Mouse (Mus musculus) heart, adult 11 months (tissue): ENCODE measurements around the gene Tmem30b.
"Not testable (repeated sequence)": the region's sequence is repeated elsewhere in the genome, so short reads cannot be mapped to it uniquely, and the experiment has no call there.

Experiments used
- DNase-seq: peaks from one replicate; pipeline ENCODE4 v3.0.0; 2022

Tmem30b gene

GRCm38 (mm10) chr12:73558525-73559195 is 12.5 kb upstream of the Tmem30b start:
- peak; percentile 81 for DNase-seq

GRCm38 (mm10) chr12:73554155-73554554 is 8.0 kb upstream of the Tmem30b start:
- DNase-seq, result peak; percentile 86

DNA sequence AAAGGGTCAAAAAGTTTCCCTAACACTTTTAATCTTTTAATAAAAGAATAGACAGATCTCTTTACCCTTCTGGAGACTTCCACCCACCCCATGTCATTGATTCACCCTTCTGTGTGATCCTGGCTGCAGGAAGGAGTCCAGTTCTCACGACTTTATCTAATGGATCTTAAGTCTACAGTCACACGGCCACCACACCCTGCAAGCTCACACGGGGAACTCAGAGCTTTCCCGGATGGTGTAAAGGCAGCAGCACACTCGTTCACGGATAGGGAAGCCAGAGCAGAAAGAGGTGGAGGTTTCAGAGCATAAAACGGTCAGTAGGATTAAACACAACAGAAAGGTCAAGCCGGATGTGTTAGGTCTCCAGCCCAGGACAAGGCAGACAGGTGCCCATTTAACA is 2.1 kb upstream of the Tmem30b start:
- DNase-seq, result peak; percentile 7

DNA sequence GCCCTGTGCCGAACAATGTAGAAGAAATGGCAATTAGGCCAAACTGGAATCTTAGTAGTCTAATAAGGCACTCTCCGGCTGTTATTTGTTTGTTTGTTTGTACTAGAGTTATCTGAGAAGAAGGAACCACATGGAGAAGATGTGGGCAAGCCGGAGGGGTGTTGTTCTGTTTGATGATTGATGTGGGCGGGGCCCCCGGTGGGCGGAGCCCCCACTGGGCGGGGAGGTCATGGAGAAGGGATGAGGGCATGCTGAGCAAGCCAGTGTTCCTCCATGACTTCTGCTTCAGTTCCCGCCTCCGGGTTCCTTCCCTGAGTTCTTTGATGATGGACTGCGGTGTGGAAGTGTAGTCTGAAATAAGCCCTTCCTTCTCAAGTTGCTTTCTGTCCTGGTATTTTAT is 1.5 kb upstream of the Tmem30b start:
- DNase-seq, result peak; percentile 85

DNA sequence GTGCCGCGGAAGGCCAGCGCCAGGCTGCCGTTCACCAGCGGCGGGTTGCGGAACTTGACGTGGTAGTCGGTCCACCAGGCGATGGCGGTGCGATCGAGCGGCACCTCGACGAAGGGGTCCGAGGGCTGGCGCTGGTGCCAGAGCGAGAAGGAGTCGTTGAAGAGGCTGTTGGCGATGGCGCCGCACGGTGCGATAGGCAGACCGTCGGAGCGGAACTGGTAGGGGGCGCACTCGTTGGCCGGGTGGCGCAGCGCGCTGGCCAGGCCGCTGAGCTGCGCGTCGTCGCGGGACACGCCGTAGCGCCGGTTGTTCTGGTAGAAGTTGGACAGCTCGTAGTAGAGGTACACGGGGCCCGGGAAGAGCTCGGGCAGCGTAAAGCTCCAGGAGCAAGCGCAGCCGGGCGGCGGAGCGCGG is 513 bp downstream of the Tmem30b start:
- DNase-seq, result peak; percentile 89

- peak; percentile 87 for DNase-seq
These were observed 1.2 kb downstream of the Tmem30b start for GRCm38 (mm10) chr12:73544736-73545671.

DNA sequence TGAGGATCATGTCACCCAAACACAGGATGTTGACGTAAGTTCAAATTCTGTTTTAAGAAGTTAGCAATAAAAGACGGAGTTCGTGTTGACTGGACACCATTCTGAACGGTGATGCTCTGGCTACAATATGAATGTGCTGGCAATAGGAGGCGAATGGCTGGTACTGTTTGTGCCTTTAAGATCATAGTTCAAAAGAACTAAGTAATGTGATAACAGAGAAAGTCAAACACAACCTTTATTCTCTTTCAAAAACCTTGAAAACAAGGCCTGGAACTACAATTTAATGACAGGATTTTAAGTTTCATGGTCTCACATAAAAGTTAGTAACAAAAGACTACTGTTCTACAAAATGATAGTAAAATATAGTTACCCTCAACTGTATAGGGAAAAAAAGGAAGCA is 3.0 kb downstream of the Tmem30b start:
- peak; percentile 4 for DNase-seq

GRCm38 (mm10) chr12:73540402-73540801 is 5.8 kb downstream of the Tmem30b start:
- DNase-seq, result peak; percentile 45

DNA sequence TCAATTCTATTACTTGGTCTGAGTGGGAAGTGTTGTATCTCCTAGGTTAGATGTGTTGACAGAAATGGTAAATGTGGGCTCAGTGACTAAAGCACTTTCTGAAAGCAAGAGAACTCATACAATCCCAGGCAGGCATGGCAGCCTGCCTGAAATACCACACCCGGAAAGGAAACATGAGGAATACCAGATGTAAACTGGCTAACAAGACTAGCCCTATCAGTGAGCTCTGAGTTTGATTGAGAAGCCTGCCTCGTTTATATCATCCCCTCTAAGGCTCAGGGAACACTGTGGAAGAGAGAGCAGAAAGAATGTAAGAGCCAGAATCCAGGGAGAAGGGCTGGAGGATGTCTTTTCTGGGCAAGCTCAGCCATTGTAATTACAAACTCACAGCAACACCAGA is 7.0 kb downstream of the Tmem30b start:
- DNase-seq, result peak; percentile 78

- not testable (repeated sequence) for DNase-seq
These were observed 8.1 kb downstream of the Tmem30b start for GRCm38 (mm10) chr12:73538139-73538508.

GRCm38 (mm10) chr12:73537499-73538138 is 8.6 kb downstream of the Tmem30b start:
- peak; percentile 89 for DNase-seq

DNA sequence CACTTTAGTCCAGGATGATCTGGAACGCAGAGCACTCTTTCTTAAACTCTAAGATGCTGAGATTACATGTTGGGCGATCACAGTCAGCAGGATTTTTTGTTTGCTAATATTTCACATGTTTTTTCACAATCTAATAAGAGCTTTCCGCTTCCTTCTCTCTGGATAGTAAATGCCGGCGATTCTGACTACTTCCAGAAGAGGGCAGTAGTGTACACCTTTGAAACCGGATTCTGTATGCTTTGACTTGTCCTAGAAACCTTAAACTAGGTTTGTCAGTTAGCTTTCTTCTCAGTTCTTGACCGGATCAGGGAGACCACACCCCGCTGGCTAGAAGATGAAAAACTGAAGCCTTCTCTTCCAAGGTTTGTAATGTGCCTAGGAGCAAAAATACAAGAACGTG is 11.6 kb downstream of the Tmem30b start:
- peak; percentile 76 for DNase-seq

DNA sequence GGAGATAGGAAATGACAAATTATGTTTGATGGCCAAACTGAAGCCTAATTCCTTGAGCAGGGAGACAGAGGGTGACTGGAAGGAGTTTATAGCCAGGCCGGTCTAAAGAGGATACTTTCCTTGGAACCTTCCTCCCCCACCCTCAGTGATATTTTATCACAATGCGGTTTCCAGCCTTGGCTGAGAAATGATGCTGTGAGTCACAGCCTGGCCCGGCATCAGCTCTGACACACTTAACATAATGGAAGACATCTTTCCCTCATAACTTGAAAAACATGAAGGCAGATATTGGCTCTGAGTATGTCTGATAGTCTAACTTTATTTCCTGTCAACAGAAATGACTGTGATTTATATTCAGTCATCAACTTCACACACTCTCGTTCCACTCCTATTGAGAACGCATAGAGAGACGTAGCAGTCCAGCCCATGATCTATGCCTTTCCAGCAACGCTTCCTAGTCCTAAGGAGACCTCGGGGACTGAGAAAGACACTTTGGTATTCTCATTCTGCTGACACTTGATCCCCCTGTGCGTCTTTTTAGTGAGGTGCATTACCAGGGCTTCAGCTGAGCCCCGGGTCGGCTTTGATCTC is 14.2 kb downstream of the Tmem30b start:
- peak; percentile 88 for DNase-seq

GRCm38 (mm10) chr12:73529590-73529989 is 16.6 kb downstream of the Tmem30b start:
- DNase-seq, result no peak

GRCm38 (mm10) chr12:73529131-73529530 is 17.1 kb downstream of the Tmem30b start:
- no peak for DNase-seq

DNA sequence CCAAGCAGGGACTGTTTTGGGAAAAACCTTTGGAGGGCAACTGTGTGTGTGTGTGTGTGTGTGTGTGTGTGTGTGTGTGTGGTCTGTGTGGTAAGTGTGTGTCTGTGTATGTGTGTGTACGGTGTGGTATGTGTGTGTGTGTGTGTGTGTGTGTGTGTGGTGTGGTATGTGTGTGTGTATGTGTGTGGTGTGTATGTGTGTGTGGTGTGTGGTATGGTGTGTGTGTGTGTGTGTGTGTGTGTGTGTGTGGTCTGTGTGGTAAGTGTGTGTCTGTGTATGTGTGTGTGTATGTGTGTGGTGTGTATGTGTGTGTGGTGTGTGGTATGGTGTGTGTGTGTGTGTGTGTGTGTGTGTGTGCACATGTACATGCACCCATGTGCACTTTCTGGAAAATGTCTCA is 18.1 kb downstream of the Tmem30b start:
- DNase-seq, result not testable (repeated sequence)

- peak; percentile 84 for DNase-seq
These were observed 20.8 kb downstream of the Tmem30b start for GRCm38 (mm10) chr12:73525254-73525885.

GRCm38 (mm10) chr12:73523066-73523465 is 23.1 kb downstream of the Tmem30b start:
- no peak for DNase-seq

DNA sequence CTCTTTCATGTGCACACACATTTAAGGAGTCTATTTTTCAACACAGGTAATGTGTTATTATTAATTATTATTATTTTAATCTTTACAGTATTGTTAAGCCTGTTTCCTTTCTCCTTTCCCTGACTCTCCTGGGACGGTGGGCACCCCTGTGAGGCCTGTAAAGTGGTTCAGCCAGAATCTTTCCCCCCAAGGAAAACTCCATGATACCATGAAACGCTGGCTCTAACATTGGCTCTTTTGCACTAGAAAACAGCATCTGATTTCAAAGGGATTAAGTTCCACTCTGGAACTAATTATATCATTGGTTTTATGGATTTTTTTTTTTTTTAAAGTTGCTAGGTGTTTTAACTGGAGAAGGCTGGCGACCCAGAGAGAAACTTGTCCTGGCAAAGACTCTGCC is 24.2 kb downstream of the Tmem30b start:
- no peak for DNase-seq

- no peak for DNase-seq
These were observed 24.9 kb downstream of the Tmem30b start for GRCm38 (mm10) chr12:73521238-73521841.

GRCm38 (mm10) chr12:73517768-73518167 is 28.4 kb downstream of the Tmem30b start:
- no peak for DNase-seq

GRCm38 (mm10) chr12:73517022-73517709 is 29.0 kb downstream of the Tmem30b start:
- peak; percentile 94 for DNase-seq
